Mouse (Mus musculus) G1E (cell line): Measurements from ENCODE around the gene Sdhb.

ENCODE experiments used
- CTCF ChIP-seq: IDR thresholded peaks from 2 replicates; pipeline ENCODE4 v1.5.1; 2012; ENCODE audit warnings: low read depth, low read length, inconsistent platforms, mixed read lengths
- GATA1 ChIP-seq: IDR thresholded peaks from 2 replicates; pipeline ENCODE4 v1.6.1; 2012; ENCODE audit warnings: borderline replicate concordance, low read length, inconsistent platforms, mixed read lengths
- GATA2 ChIP-seq: IDR thresholded peaks from 2 replicates; pipeline ENCODE4 v1.6.1; 2012; ENCODE audit warnings: low read depth, low read length, inconsistent platforms, borderline replicate concordance
- POLR2AphosphoS5 ChIP-seq: IDR thresholded peaks from 2 replicates; pipeline ENCODE4 v1.6.1; 2012; ENCODE audit warnings: low read depth, low read length, inconsistent platforms; ENCODE audit not compliant: insufficient replicate concordance
- TAL1 ChIP-seq: conservative IDR thresholded peaks from 2 replicates; pipeline ENCODE4 v1.6.1; 2012; ENCODE audit warnings: low read depth, low read length, inconsistent platforms, mixed read lengths

- TF ChIP-seq CTCF (no peak), POLR2AphosphoS5 (no peak), GATA1 (no peak), TAL1 (no peak), GATA2 (no peak)
Observed at GRCm38 (mm10) chr4:141024052-141024451, 63.0 kb downstream of the Sdhb start.
